Mouse (Mus musculus) CD4-positive, CD25-positive, alpha-beta regulatory T cell, adult 4 months (primary cell): ENCODE results near the gene Vmn2r46. TPM values are rescaled to one million over a fixed set of nuclear protein-coding genes. Genes with fewer than 3 reads are reported as not detected.
"Not testable (repeated sequence)": the region's sequence is repeated elsewhere in the genome, so short reads cannot be mapped to it uniquely, and the experiment has no call there.

Experiments
- ATAC-seq: one replicate; pipeline ENCODE4 v1.8.0; 2017
- polyA plus RNA-seq, 2 experiments: library from polyadenylated mRNA; unstranded; fragments of 100-300 nt; shearing (Covaris generic); gene quantifications; one replicate each; pipeline ENCODE4 v1.2.1; 2017

Vmn2r46 gene
- not detected for polyA plus RNA-seq

- not testable (repeated sequence) for ATAC-seq
These were observed at the start of gene Vmn2r46 for GRCm38 (mm10) chr7:9770471-9770870. Vmn2r46 (minus strand) TSS chr7:9770571.

Other genes with a start within 250 kb of the Vmn2r46 start
- not detected for gene Vmn2r47, start 70.8 kb upstream of the Vmn2r46 start, polyA plus RNA-seq
- gene Vmn2r48, start 183.0 kb upstream of the Vmn2r46 start, polyA plus RNA-seq = not detected
- not detected for gene Vmn2r49, start 221.7 kb upstream of the Vmn2r46 start, polyA plus RNA-seq